Mouse (Mus musculus): ENCODE data around the gene 2310011J03Rik. TPM values are rescaled to one million over a fixed set of nuclear protein-coding genes. Genes with fewer than 3 reads are reported as not detected.

The 2310011J03Rik gene
- polyA plus RNA-seq, 1 experiment: 11.6 TPM

DNA sequence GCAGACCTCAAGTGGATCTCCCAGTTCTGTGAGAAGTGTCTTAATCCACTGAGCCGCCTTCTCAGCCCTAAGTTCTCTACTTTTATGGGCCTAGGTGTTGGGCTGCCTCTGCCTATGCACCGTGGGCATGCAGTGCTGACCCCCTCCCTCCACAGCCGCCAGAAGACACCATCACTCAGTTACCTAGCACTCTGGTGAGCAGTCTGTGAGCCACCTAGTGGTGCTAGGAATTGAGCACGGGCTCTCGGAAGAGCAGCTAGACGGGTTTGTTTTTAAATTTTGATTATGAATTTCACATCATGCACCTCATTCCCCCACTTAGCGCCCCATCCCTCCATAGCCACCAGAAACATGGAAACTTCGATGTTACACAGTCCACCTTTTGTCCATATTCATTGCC is 31.7 kb downstream of the 2310011J03Rik start:
- Histone ChIP-seq H3K36me3 (ENCODE audit: control insufficient read depth, insufficient read depth, low read length, poor library complexity, severe bottlenecking) (peaks cover 39% of the 10 kb centered on the region), H3K27ac (ENCODE audit: insufficient read depth, low read length) (no peak overlapping the region), H3K4me1 (ENCODE audit: control insufficient read depth, insufficient read depth, low read length) (no peaks in the 10 kb centered on the region), H3K4me3 (ENCODE audit: low read depth, low read length) (no peak overlapping the region), H3K9me3 (replicated peaks; ENCODE audit: control insufficient read depth, insufficient read depth, low read length, poor library complexity, severe bottlenecking) (no peaks in the 10 kb centered on the region), H3K27me3 (ENCODE audit: control insufficient read depth, insufficient read depth, low read length, poor library complexity, severe bottlenecking) (no peaks in the 10 kb centered on the region), H3K9ac (ENCODE audit: low read depth, poor library complexity, severe bottlenecking) (no peak overlapping the region)
- TF ChIP-seq EP300 (IDR thresholded peaks at IDR 0.05; ENCODE audit: insufficient read depth, low read depth, low read length): no peak
- TF ChIP-seq POLR2A (IDR thresholded peaks at IDR 0.05; ENCODE audit: insufficient read depth, low read length): no peak
- TF ChIP-seq CTCF (IDR thresholded peaks at IDR 0.05; ENCODE audit: low read depth, low read length): peak; percentile 45

DNA sequence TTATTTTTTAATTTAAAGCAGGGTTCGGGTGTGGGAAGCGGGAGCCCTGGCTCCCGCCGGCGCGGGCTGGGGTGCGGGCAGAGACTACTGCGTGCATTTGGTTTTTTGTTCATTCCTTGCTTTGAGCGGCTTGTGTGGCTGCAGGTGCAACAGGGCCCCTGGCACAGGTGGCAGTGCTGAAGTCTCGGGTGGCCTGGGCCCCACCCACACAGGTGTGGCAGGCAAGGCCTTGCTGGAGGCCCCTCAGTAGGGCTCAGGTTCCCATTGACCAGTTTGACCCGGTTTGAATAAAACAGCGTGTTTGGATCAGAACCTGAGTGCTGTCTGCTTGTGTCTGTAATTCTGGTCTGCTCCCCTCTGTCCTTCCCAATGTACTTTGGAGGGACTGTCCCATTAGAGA is 32.2 kb downstream of the 2310011J03Rik start:
- TF ChIP-seq EP300 (IDR thresholded peaks at IDR 0.05; ENCODE audit: insufficient read depth, low read depth, low read length): no peak
- TF ChIP-seq CTCF (IDR thresholded peaks at IDR 0.05; ENCODE audit: low read depth, low read length): no peak
- TF ChIP-seq POLR2A (IDR thresholded peaks at IDR 0.05; ENCODE audit: insufficient read depth, low read length): no peak
- Histone ChIP-seq H3K4me1 (ENCODE audit: control insufficient read depth, insufficient read depth, low read length) (no peaks in the 10 kb centered on the region), H3K36me3 (ENCODE audit: control insufficient read depth, insufficient read depth, low read length, poor library complexity, severe bottlenecking) (peaks cover 37% of the 10 kb centered on the region)

DNA sequence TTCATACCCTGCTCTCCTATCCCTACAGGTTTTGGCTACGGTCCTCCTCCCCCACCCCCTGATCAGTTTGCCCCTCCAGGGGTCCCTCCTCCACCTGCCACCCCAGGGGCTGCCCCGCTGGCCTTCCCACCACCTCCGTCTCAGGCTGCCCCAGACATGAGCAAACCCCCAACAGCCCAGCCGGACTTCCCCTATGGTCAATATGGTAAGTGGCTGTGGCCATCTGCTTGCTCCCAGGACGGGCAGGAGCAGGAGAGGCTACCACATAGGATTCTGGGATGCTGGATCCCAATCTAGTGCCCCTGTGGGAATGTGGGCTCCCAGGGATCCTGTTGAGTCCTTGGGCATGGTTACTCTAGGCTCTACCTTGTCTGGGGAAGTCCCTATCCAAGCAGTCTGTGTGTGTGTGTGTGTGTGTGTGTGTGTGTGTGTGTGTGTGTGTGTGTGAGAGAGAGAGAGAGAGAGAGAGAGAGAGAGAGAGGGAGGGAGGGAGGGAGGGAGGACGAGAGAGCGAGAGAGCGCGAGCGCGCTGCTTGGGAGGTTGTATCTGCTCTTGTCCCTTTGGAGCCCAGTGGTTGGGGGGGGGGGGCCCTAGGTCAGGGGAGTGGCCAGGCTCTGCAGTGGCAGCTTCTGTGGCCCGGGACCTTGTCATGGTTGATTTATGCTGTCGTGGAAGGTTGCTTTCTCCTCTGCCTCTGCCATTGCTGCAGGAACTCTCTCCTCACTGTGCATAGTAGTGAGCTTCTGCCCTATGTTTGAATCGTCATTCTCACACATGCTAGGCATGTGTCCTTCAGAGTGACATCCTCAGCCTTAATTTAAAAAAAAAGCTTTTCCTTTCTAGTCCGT is 34.9 kb downstream of the 2310011J03Rik start:
- Histone ChIP-seq H3K4me3 (ENCODE audit: low read depth, low read length) (no peak overlapping the region), H3K9ac (ENCODE audit: low read depth, poor library complexity, severe bottlenecking) (no peak overlapping the region), H3K9me3 (replicated peaks; ENCODE audit: control insufficient read depth, insufficient read depth, low read length, poor library complexity, severe bottlenecking) (no peaks in the 10 kb centered on the region), H3K27me3 (ENCODE audit: control insufficient read depth, insufficient read depth, low read length, poor library complexity, severe bottlenecking) (no peaks in the 10 kb centered on the region), H3K4me1 (ENCODE audit: control insufficient read depth, insufficient read depth, low read length) (no peaks in the 10 kb centered on the region), H3K27ac (ENCODE audit: insufficient read depth, low read length) (no peak overlapping the region), H3K36me3 (ENCODE audit: control insufficient read depth, insufficient read depth, low read length, poor library complexity, severe bottlenecking) (peaks cover 49% of the 10 kb centered on the region)
- no peak for TF ChIP-seq EP300 (IDR thresholded peaks at IDR 0.05; ENCODE audit: insufficient read depth, low read depth, low read length)
- TF ChIP-seq POLR2A (IDR thresholded peaks at IDR 0.05; ENCODE audit: insufficient read depth, low read length): no peak
- TF ChIP-seq CTCF (IDR thresholded peaks at IDR 0.05; ENCODE audit: low read depth, low read length): no peak

More for the DNA sequence above, 32.2 kb downstream of the 2310011J03Rik start:
- Histone ChIP-seq H3K4me3 (ENCODE audit: low read depth, low read length) (no peak overlapping the region), H3K27ac (ENCODE audit: insufficient read depth, low read length) (no peak overlapping the region), H3K9me3 (replicated peaks; ENCODE audit: control insufficient read depth, insufficient read depth, low read length, poor library complexity, severe bottlenecking) (no peaks in the 10 kb centered on the region), H3K9ac (ENCODE audit: low read depth, poor library complexity, severe bottlenecking) (no peak overlapping the region), H3K27me3 (ENCODE audit: control insufficient read depth, insufficient read depth, low read length, poor library complexity, severe bottlenecking) (no peaks in the 10 kb centered on the region)

- Histone ChIP-seq H3K9me3 (replicated peaks; ENCODE audit: control insufficient read depth, insufficient read depth, low read length, poor library complexity, severe bottlenecking) (no peaks in the 10 kb centered on the region), H3K4me1 (ENCODE audit: control insufficient read depth, insufficient read depth, low read length) (no peaks in the 10 kb centered on the region), H3K27me3 (ENCODE audit: control insufficient read depth, insufficient read depth, low read length, poor library complexity, severe bottlenecking) (no peaks in the 10 kb centered on the region), H3K4me3 (ENCODE audit: low read depth, low read length) (no peak overlapping the region), H3K27ac (ENCODE audit: insufficient read depth, low read length) (no peak overlapping the region), H3K36me3 (ENCODE audit: control insufficient read depth, insufficient read depth, low read length, poor library complexity, severe bottlenecking) (peaks cover 58% of the 10 kb centered on the region), H3K9ac (ENCODE audit: low read depth, poor library complexity, severe bottlenecking) (no peak overlapping the region)
- TF ChIP-seq EP300 (IDR thresholded peaks at IDR 0.05; ENCODE audit: insufficient read depth, low read depth, low read length) (no peak), POLR2A (IDR thresholded peaks at IDR 0.05; ENCODE audit: insufficient read depth, low read length) (no peak), CTCF (IDR thresholded peaks at IDR 0.05; ENCODE audit: low read depth, low read length) (no peak)
Measured at GRCm38 (mm10) chr10:80282481-80283441, 37.6 kb downstream of the 2310011J03Rik start.

- no peaks in the 10 kb centered on the region for H3K9me3 ChIP-seq (replicated peaks; ENCODE audit: control insufficient read depth, insufficient read depth, low read length, poor library complexity, severe bottlenecking)
- peaks cover 62% of the 10 kb centered on the region for H3K36me3 ChIP-seq (ENCODE audit: control insufficient read depth, insufficient read depth, low read length, poor library complexity, severe bottlenecking)
- H3K4me3 ChIP-seq (ENCODE audit: low read depth, low read length): no peak overlapping the region
- no peak overlapping the region for H3K9ac ChIP-seq (ENCODE audit: low read depth, poor library complexity, severe bottlenecking)
- H3K27ac ChIP-seq (ENCODE audit: insufficient read depth, low read length): no peak overlapping the region
- no peak for TF ChIP-seq CTCF (IDR thresholded peaks at IDR 0.05; ENCODE audit: low read depth, low read length)
- TF ChIP-seq POLR2A (IDR thresholded peaks at IDR 0.05; ENCODE audit: insufficient read depth, low read length): no peak
- no peak for TF ChIP-seq EP300 (IDR thresholded peaks at IDR 0.05; ENCODE audit: insufficient read depth, low read depth, low read length)
- H3K27me3 ChIP-seq (ENCODE audit: control insufficient read depth, insufficient read depth, low read length, poor library complexity, severe bottlenecking): no peaks in the 10 kb centered on the region
- no peaks in the 10 kb centered on the region for H3K4me1 ChIP-seq (ENCODE audit: control insufficient read depth, insufficient read depth, low read length)
Measured at GRCm38 (mm10) chr10:80281921-80282371, 38.4 kb downstream of the 2310011J03Rik start.

All from ES-Bruce4 (cell line).